Mouse (Mus musculus) MEL (cell line): ENCODE measurements around the gene Rnf141.

Source experiments
- CHD1 ChIP-seq: IDR thresholded peaks from 2 replicates; pipeline ENCODE4 v1.6.1; 2012; ENCODE audit warnings: low read depth, mild to moderate bottlenecking, inconsistent platforms, low read length, improper control_type of control experiment
- CTCF ChIP-seq, 3 experiments: IDR thresholded peaks in 2 of 3; conservative IDR thresholded peaks in 1 of 3; 2 replicates each; pipeline ENCODE4 v1.5.1; 2011 to 2012; ENCODE audit warnings: low read length in 3 of 3, low read depth in 2 of 3, mild to moderate bottlenecking in 2 of 3, improper control_type of control experiment in 1 of 3, inconsistent platforms in 1 of 3, mixed read lengths in 1 of 3, moderate library complexity in 1 of 3; ENCODE audit not compliant: control insufficient read depth in 1 of 3, insufficient read depth in 1 of 3, poor library complexity in 1 of 3, severe bottlenecking in 1 of 3
- E2F4 ChIP-seq: IDR thresholded peaks from 2 replicates; pipeline ENCODE4 v1.6.1; 2011; ENCODE audit warnings: low read depth, low read length, improper control_type of control experiment, borderline replicate concordance
- ETS1 ChIP-seq: IDR thresholded peaks from 2 replicates; pipeline ENCODE4 v1.6.1; 2012; ENCODE audit warnings: low read depth, mild to moderate bottlenecking, inconsistent platforms, low read length, improper control_type of control experiment, moderate library complexity
- GABPA ChIP-seq: IDR thresholded peaks from 2 replicates; pipeline ENCODE4 v1.6.1; 2012; ENCODE audit warnings: low read depth, mild to moderate bottlenecking, inconsistent platforms, low read length, improper control_type of control experiment, moderate library complexity
- GATA1 ChIP-seq: IDR thresholded peaks from 2 replicates; pipeline ENCODE4 v1.6.1; 2011; ENCODE audit warnings: low read depth, low read length, improper control_type of control experiment
- MAX ChIP-seq: IDR thresholded peaks from 2 replicates; pipeline ENCODE4 v1.6.1; 2011; ENCODE audit warnings: low read length, improper control_type of control experiment
- MXI1 ChIP-seq: IDR thresholded peaks from 2 replicates; pipeline ENCODE4 v1.6.1; 2011; ENCODE audit warnings: mild to moderate bottlenecking, low read depth, low read length, improper control_type of control experiment
- NRF1 ChIP-seq: IDR thresholded peaks from 2 replicates; pipeline ENCODE4 v1.6.1; 2014; ENCODE audit warnings: low read depth, mild to moderate bottlenecking, inconsistent platforms, low read length, improper control_type of control experiment, moderate library complexity; ENCODE audit not compliant: poor library complexity, insufficient read depth, severe bottlenecking
- POLR2A ChIP-seq, 2 experiments: IDR thresholded peaks; 2 replicates each; pipeline ENCODE4 v1.6.1; 2011 to 2012; ENCODE audit warnings: low read length in 2 of 2, mild to moderate bottlenecking in 2 of 2, control low read depth in 1 of 2, improper control_type of control experiment in 1 of 2, low read depth in 1 of 2, moderate library complexity in 1 of 2; ENCODE audit not compliant: control insufficient read depth in 1 of 2, insufficient read depth in 1 of 2, poor library complexity in 1 of 2
- POLR2AphosphoS5 ChIP-seq: IDR thresholded peaks from 2 replicates; pipeline ENCODE4 v1.6.1; 2012; ENCODE audit warnings: low read depth, borderline replicate concordance, mild to moderate bottlenecking, inconsistent platforms, low read length, moderate library complexity, mixed read lengths
- TAL1 ChIP-seq: IDR thresholded peaks from 2 replicates; pipeline ENCODE4 v1.6.1; 2012; ENCODE audit warnings: mild to moderate bottlenecking, inconsistent platforms, low read length, moderate library complexity, mixed read lengths
- UBTF ChIP-seq: IDR thresholded peaks from 2 replicates; pipeline ENCODE4 v1.6.1; 2012; ENCODE audit warnings: low read depth, mild to moderate bottlenecking, inconsistent platforms, low read length, improper control_type of control experiment, moderate library complexity, borderline replicate concordance; ENCODE audit not compliant: insufficient read depth
- ZKSCAN1 ChIP-seq: IDR thresholded peaks from 2 replicates; pipeline ENCODE4 v1.6.1; 2012; ENCODE audit warnings: low read depth, mild to moderate bottlenecking, inconsistent platforms, low read length, improper control_type of control experiment, moderate library complexity

DNA sequence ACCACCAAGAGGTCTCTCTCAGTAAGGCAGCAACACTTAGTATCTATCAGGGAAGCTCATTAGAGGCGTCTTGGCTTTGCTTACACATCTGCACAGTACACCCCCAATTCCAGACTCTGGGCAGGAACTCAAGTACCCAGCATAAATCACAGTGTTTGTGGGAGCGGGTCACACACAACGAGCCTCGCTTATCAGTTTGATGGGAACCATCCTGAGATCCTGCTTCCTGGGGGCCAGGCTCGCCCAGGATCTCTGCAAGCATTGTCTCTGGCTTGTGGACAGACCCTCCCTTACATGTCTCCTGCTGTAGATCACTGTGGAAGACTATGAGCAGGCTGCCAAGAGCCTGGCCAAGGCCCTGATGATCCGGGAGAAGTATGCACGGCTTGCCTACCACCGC lies 53.4 kb downstream of the Rnf141 start:
- no peak for TF ChIP-seq MAX
- no peak for TF ChIP-seq POLR2A (IDR thresholded peaks at IDR 0.05; ENCODE audit: control insufficient read depth in 1 of 2, insufficient read depth in 1 of 2, low read depth in 1 of 2, low read length in 2 of 2, poor library complexity in 1 of 2)
- TF ChIP-seq NRF1: no peak
- TF ChIP-seq GATA1: no peak
- no peak for TF ChIP-seq ZKSCAN1
- no peak for TF ChIP-seq GABPA
- no peak for TF ChIP-seq MXI1
- no peak for TF ChIP-seq CTCF (IDR thresholded peaks at IDR 0.05 in 2 of 3, conservative IDR thresholded peaks at IDR 0.05 in 1 of 3; ENCODE audit: control insufficient read depth in 1 of 3, insufficient read depth in 1 of 3, low read depth in 2 of 3, low read length in 3 of 3, poor library complexity in 1 of 3, severe bottlenecking in 1 of 3)
- TF ChIP-seq POLR2AphosphoS5: no peak
- TF ChIP-seq E2F4: no peak
- TF ChIP-seq UBTF: no peak
- TF ChIP-seq CHD1: no peak
- TF ChIP-seq TAL1: no peak
- no peak for TF ChIP-seq ETS1
